Mouse (Mus musculus) embryonic facial prominence, embryonic 13.5 days (tissue): ENCODE measurements at regions not wholly inside any gene's neighbourhood (a gene's known extent, or its start where the extent isn't known, plus 50 kb on each side); places are given as distances from the start of the nearest gene placed in this dataset.
A peak's percentile ranks its signal among the peaks of the same experiment; 100 is the strongest.

ENCODE experiments used
- ATAC-seq: fragments of 200-750 bp; cut with Nextera tagmentation; 2 replicates; pipeline ENCODE4 v1.8.0; 2017; ENCODE audit warnings: low read depth; ENCODE audit not compliant: insufficient number of reproducible peaks, insufficient read depth, low FRiP score, low TSS enrichment
- H3K27ac ChIP-seq: fragments of 300-500 bp; sonication (generic); 2 replicates; pipeline ENCODE4 v1.5.1; 2015; ENCODE audit warnings: moderate library complexity, mild to moderate bottlenecking, inconsistent platforms
- H3K27me3 ChIP-seq: fragments of 300-500 bp; sonication (generic); 2 replicates; pipeline ENCODE4 v1.6.1; 2015; ENCODE audit warnings: mild to moderate bottlenecking, inconsistent platforms
- H3K36me3 ChIP-seq: fragments of 300-500 bp; sonication (generic); 2 replicates; pipeline ENCODE4 v1.6.1; 2015; ENCODE audit warnings: mild to moderate bottlenecking, inconsistent platforms
- H3K4me1 ChIP-seq: fragments of 300-500 bp; sonication (generic); 2 replicates; pipeline ENCODE4 v1.6.1; 2015; ENCODE audit warnings: inconsistent platforms
- H3K4me2 ChIP-seq: fragments of 300-500 bp; sonication (generic); 2 replicates; pipeline ENCODE4 v1.6.1; 2015; ENCODE audit warnings: moderate library complexity, mild to moderate bottlenecking, inconsistent platforms
- H3K4me3 ChIP-seq: fragments of 300-500 bp; sonication (generic); 2 replicates; pipeline ENCODE4 v1.5.1; 2015; ENCODE audit warnings: mild to moderate bottlenecking, inconsistent platforms
- H3K9ac ChIP-seq: fragments of 300-500 bp; sonication (generic); 2 replicates; pipeline ENCODE4 v1.6.1; 2015; ENCODE audit warnings: mild to moderate bottlenecking, inconsistent platforms
- H3K9me3 ChIP-seq: fragments of 300-500 bp; sonication (generic); 2 replicates; pipeline ENCODE4 v1.6.1; 2016; ENCODE audit warnings: inconsistent platforms
- WGBS: fragments of 180-500 bp; shearing (Covaris S2); methylation state at CpG from one replicate; pipeline ENCODE4 v1.1.7; 2015; ENCODE audit warnings: mixed read lengths; 5-methylcytosine and 5-hydroxymethylcytosine counted together

DNA sequence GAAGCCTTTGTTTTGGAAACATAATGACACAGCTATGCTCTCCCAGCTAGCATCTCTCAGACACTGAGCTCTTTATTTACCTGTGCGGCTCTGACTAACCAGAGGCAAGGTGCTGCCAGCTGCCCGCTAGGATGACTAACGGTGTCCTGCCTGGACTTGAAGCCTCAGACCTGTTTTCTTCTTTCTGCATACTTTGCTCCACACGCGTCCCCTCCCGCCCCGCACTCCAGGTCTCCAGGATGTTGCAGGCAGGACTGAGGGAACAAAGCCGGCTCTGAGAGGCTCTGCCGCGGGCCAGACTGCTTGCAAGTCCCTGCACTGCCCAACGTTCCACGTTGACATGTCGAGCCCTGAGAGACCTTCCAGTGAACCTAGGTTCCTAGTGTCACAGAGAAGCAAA, 106.2 kb upstream of the Efcab1 start:
- ATAC-seq, result peak; percentile 70
- no peak overlapping the region for H3K9ac ChIP-seq
- no peak overlapping the region for H3K4me2 ChIP-seq
- 36% methylated on average over 13 of the region's 13 CpGs for WGBS
- 0 out of 2 replicates have a peak, but pooled peaks cover 5% of the 10 kb centered on the region for H3K4me1 ChIP-seq
- H3K27me3 ChIP-seq, result no peaks in the 10 kb centered on the region
- H3K9me3 ChIP-seq, result no peaks in the 10 kb centered on the region
- H3K27ac ChIP-seq, result no peak overlapping the region
- H3K36me3 ChIP-seq, result no peaks in the 10 kb centered on the region
- no peak overlapping the region for H3K4me3 ChIP-seq

DNA sequence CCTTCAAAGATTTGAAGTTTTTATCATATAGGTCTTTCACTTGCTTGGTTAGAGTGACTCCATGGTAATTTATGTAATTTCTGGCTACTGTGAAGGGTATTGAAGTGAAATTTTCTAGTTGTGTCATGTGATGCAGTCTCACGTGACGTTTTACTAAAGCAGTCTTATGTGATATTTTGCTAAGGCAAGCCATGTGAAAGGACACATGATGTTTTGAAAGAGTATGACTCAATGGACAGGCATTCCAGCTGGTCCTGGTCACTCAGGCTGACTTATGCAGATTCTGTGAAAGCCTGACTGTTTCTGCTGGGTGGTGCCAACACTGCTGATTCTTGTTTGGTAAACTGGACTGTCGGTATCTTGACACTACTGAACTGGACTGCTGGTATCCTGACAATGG, 79.4 kb upstream of the Efcab1 start:
- Histone ChIP-seq H3K4me3 (no peak overlapping the region), H3K27ac (no peak overlapping the region), H3K27me3 (no peaks in the 10 kb centered on the region), H3K9ac (no peak overlapping the region), H3K9me3 (no peaks in the 10 kb centered on the region), H3K4me2 (no peak overlapping the region), H3K36me3 (no peaks in the 10 kb centered on the region), H3K4me1 (no peaks in the 10 kb centered on the region)
- WGBS, result 78% methylated on average over 3 of the region's 3 CpGs
- ATAC-seq, result no peak

DNA sequence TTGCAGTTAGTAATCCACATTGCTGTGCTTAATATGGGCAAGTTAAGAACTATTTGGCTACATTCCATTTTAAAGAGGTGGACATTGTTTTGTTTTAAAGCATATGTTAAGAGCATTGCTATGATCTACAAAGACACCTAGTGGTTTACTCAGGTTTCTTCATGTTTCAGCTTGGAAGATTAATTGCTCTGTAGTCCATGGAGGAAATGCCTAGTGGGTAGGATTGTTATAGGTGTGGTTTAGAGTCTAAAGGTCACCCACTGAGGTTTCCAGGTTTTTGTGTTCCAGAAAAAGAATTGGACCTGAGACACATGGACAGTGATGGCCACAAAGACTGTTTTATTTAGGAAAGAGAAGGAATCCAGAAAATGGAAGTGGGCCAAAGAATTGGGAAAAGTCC, 65.6 kb upstream of the Efcab1 start:
- H3K4me3 ChIP-seq, result no peak overlapping the region
- no peaks in the 10 kb centered on the region for H3K36me3 ChIP-seq
- no peaks in the 10 kb centered on the region for H3K4me1 ChIP-seq
- H3K4me2 ChIP-seq, result no peak overlapping the region
- no peaks in the 10 kb centered on the region for H3K9me3 ChIP-seq
- H3K27ac ChIP-seq, result no peak overlapping the region
- no peak overlapping the region for H3K9ac ChIP-seq
- no peaks in the 10 kb centered on the region for H3K27me3 ChIP-seq
- ATAC-seq, result no peak
